Mouse (Mus musculus) ES-Bruce4 (cell line): ENCODE results near the gene Kat7. TPM values are rescaled to one million over a fixed set of nuclear protein-coding genes. Genes with fewer than 3 reads are reported as not detected.

Experiments used
- H3K27ac ChIP-seq: 2 replicates; pipeline ENCODE4 v1.5.1; 2012; ENCODE audit warnings: low read length, inconsistent platforms; ENCODE audit not compliant: insufficient read depth
- H3K27me3 ChIP-seq: 2 replicates; pipeline ENCODE4 v1.6.1; 2012; ENCODE audit warnings: mild to moderate bottlenecking, low read length, inconsistent platforms; ENCODE audit not compliant: control insufficient read depth, poor library complexity, insufficient read depth, severe bottlenecking
- H3K36me3 ChIP-seq: 2 replicates; pipeline ENCODE4 v1.6.1; 2012; ENCODE audit warnings: inconsistent platforms, mild to moderate bottlenecking, low read length, moderate library complexity; ENCODE audit not compliant: control insufficient read depth, poor library complexity, insufficient read depth, severe bottlenecking
- H3K4me1 ChIP-seq: one replicate; pipeline ENCODE4 v1.8.1; 2011; ENCODE audit warnings: low read length; ENCODE audit not compliant: control insufficient read depth, insufficient read depth
- H3K4me3 ChIP-seq: 2 replicates; pipeline ENCODE4 v1.5.1; 2011; ENCODE audit warnings: low read depth, mild to moderate bottlenecking, low read length
- H3K9ac ChIP-seq: 2 replicates; pipeline ENCODE4 v1.6.1; 2012; ENCODE audit warnings: low read depth, mild to moderate bottlenecking, inconsistent platforms; ENCODE audit not compliant: poor library complexity, severe bottlenecking
- H3K9me3 ChIP-seq: replicated peaks from 2 replicates; pipeline ENCODE4 v1.6.1; 2012; ENCODE audit warnings: mild to moderate bottlenecking, low read length, inconsistent platforms; ENCODE audit not compliant: control insufficient read depth, poor library complexity, insufficient read depth, severe bottlenecking
- CTCF ChIP-seq: IDR thresholded peaks from one replicate; pipeline ENCODE4 v1.8.1; 2011; ENCODE audit warnings: low read depth, low read length
- EP300 ChIP-seq: IDR thresholded peaks from 2 replicates; pipeline ENCODE4 v1.6.1; 2011; ENCODE audit warnings: low read depth, low read length; ENCODE audit not compliant: insufficient read depth
- POLR2A ChIP-seq: IDR thresholded peaks from one replicate; pipeline ENCODE4 v1.8.1; 2011; ENCODE audit warnings: low read length; ENCODE audit not compliant: insufficient read depth
- polyA plus RNA-seq: library from polyadenylated mRNA; stranded (reverse); fragments of >200 nt; gene quantifications from 2 replicates; pipeline ENCODE4 v1.2.4, GENCODE M21; 2011; ENCODE audit warnings: low read depth; ENCODE audit not compliant: missing spikeins, insufficient read depth, insufficient read length

Gene Kat7
- polyA plus RNA-seq, 1 experiment, result 133 TPM

DNA sequence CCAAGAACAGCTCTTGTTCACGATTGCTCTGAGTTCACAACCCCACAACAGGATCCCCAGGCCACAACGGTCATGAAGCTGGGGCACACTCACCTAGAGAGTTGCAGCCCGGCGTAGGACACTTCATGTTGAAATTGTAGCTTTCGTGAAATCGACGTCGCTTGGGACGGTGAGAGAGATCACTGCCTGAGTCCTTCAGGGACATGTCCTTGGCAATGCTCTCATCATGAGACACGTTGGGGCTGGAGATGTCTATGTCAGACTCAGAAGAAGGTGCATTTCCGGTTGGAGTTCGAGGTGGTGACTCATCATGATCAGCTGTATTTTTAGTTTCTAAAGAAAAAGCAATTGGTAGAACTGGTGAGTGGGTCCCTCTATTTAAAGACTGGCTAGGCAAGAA is 10.2 kb downstream of the Kat7 start:
- Histone ChIP-seq H3K27ac (peak overlapping the region; percentile 81), H3K27me3 (no peaks in the 10 kb centered on the region), H3K9me3 (no peaks in the 10 kb centered on the region), H3K9ac (no peak overlapping the region), H3K4me3 (no peak overlapping the region), H3K36me3 (peaks cover 86% of the 10 kb centered on the region), H3K4me1 (peaks cover 2% of the 10 kb centered on the region)
- TF ChIP-seq CTCF (no peak), EP300 (no peak), POLR2A (no peak)

GRCm38 (mm10) chr11:95298146-95298545 is 11.9 kb downstream of the Kat7 start:
- H3K9ac ChIP-seq, result no peak overlapping the region
- H3K36me3 ChIP-seq, result peaks cover 86% of the 10 kb centered on the region
- H3K9me3 ChIP-seq, result no peaks in the 10 kb centered on the region
- no peak for TF ChIP-seq POLR2A
- peak; percentile 91 for TF ChIP-seq CTCF
- no peak for TF ChIP-seq EP300
- H3K27ac ChIP-seq, result no peak overlapping the region
- no peaks in the 10 kb centered on the region for H3K27me3 ChIP-seq
- peaks cover 2% of the 10 kb centered on the region for H3K4me1 ChIP-seq
- H3K4me3 ChIP-seq, result no peak overlapping the region

GRCm38 (mm10) chr11:95295736-95296135 is 14.3 kb downstream of the Kat7 start:
- Histone ChIP-seq H3K4me1 (peaks cover 2% of the 10 kb centered on the region), H3K9me3 (no peaks in the 10 kb centered on the region), H3K27me3 (no peaks in the 10 kb centered on the region), H3K36me3 (peaks cover 83% of the 10 kb centered on the region), H3K9ac (no peak overlapping the region), H3K27ac (no peak overlapping the region), H3K4me3 (no peak overlapping the region)
- TF ChIP-seq EP300 (no peak), POLR2A (no peak)

DNA sequence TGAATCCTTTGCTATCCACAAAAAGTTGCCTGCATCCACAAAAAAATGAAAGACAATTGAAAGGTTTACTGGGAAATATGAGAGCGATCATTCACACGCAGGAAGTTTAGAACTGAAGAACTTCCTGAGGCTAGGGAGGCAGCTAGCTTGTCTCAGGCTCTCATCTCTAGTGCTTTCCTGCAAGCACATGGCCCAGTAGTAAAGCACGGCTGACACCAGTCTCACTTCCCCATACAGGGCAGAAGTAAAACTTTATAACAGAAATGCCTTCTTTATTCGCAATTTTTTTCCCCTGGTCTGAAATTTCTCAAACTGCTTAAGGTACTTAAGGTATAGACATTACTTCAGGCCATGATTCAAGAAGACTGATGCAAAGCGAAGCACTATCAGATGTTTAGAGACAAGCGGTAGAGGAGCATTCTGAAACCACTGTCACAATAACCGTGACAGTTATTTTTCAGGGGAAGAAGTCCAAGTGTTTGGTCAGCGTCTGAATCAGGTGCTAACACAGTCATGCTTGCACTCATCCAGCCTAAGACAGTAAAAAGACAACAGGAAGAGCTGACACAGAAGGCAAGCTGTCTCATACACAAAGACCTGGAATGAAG is 16.9 kb downstream of the Kat7 start:
- peaks cover 83% of the 10 kb centered on the region for H3K36me3 ChIP-seq
- peaks cover 2% of the 10 kb centered on the region for H3K4me1 ChIP-seq
- no peak overlapping the region for H3K9ac ChIP-seq
- no peaks in the 10 kb centered on the region for H3K27me3 ChIP-seq
- H3K4me3 ChIP-seq, result no peak overlapping the region
- no peak for TF ChIP-seq POLR2A
- no peak for TF ChIP-seq CTCF
- TF ChIP-seq EP300, result no peak
- no peak overlapping the region for H3K27ac ChIP-seq
- no peaks in the 10 kb centered on the region for H3K9me3 ChIP-seq

DNA sequence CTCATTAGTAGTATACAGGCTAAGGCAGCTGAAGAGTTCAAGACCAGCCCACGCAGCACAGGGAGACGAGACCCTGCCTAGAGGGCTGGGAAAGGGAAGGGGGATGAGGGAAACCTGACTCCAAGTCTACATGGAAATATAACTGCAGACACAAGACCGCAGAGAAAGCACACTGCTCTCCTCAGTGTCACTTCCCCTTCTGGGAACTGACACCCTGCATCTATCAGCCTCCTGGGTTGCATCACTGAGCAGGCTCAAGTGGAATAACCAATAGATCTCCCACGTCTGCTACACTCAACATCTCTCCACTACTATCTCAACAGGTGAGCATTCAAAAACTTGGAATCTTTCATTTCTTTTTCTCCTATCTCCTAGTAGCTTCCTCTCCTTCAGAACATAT is 18.0 kb downstream of the Kat7 start:
- peaks cover 82% of the 10 kb centered on the region for H3K36me3 ChIP-seq
- TF ChIP-seq CTCF, result no peak
- no peak for TF ChIP-seq EP300
- no peak for TF ChIP-seq POLR2A
- peaks cover 2% of the 10 kb centered on the region for H3K4me1 ChIP-seq
- H3K9ac ChIP-seq, result no peak overlapping the region
- no peak overlapping the region for H3K27ac ChIP-seq
- no peak overlapping the region for H3K4me3 ChIP-seq
- H3K27me3 ChIP-seq, result no peaks in the 10 kb centered on the region
- H3K9me3 ChIP-seq, result no peaks in the 10 kb centered on the region

GRCm38 (mm10) chr11:95282331-95282730 is 27.7 kb downstream of the Kat7 start:
- H3K9ac ChIP-seq, result no peak overlapping the region
- no peak overlapping the region for H3K27ac ChIP-seq
- H3K9me3 ChIP-seq, result no peaks in the 10 kb centered on the region
- no peaks in the 10 kb centered on the region for H3K4me1 ChIP-seq
- no peak overlapping the region for H3K4me3 ChIP-seq
- H3K27me3 ChIP-seq, result no peaks in the 10 kb centered on the region
- peaks cover 97% of the 10 kb centered on the region for H3K36me3 ChIP-seq
- TF ChIP-seq CTCF, result no peak
- no peak for TF ChIP-seq EP300
- no peak for TF ChIP-seq POLR2A
